Mouse (Mus musculus) brain, embryonic 14.5 days (tissue): ENCODE measurements around the gene Grip2.

Source experiments
- CTCF ChIP-seq: fragments of 200-500 bp; IDR thresholded peaks from 2 replicates; pipeline ENCODE4 v1.5.1; 2012; ENCODE audit warnings: inconsistent platforms, mild to moderate bottlenecking, moderate library complexity, borderline replicate concordance; ENCODE audit not compliant: insufficient read depth, insufficient read length; ENCODE audit errors: extremely low read depth
- POLR2A ChIP-seq: fragments of 200-500 bp; IDR thresholded peaks from 2 replicates; pipeline ENCODE4 v1.6.1; 2012; ENCODE audit warnings: mild to moderate bottlenecking, inconsistent platforms, borderline replicate concordance; ENCODE audit not compliant: poor library complexity, insufficient read depth, insufficient read length, severe bottlenecking; ENCODE audit errors: extremely low read depth

DNA sequence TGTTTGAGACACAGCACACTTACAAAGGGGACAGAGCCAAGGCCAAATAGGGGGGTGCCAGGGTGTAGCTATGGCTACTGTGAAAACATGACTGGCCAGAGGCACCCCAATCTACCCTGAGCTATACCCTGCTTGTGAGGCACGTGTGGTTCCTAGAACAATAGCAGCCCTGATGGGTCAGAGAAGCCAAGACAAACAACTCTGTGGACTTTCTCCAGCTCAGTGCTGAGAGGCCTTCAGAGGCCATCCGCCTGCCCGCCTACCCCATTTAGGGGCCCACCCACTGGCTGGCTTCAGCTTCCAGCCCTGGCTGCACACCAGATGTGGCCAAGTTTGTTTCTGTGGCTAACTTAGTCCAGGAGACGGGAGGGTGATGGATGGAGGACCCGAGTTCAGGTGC is 90.6 kb downstream of the Grip2 start:
- TF ChIP-seq CTCF (no peak), POLR2A (no peak)
